Mouse (Mus musculus): ENCODE results near the gene Sv2a.

- TF ChIP-seq POLR2A (IDR thresholded peaks at IDR 0.05; ENCODE audit: borderline replicate concordance, insufficient read depth, low read length) (no peak), CTCF (IDR thresholded peaks at IDR 0.05; ENCODE audit: borderline replicate concordance, insufficient read depth, low read depth, low read length) (no peak)
These were observed 29.1 kb upstream of the Sv2a start for GRCm38 (mm10) chr3:96151836-96152235.
